Mouse (Mus musculus): ENCODE measurements at regions not wholly inside any gene's neighbourhood (a gene's known extent, or its start where the extent isn't known, plus 50 kb on each side); places are given as distances from the start of the nearest gene placed in this dataset.

DNA sequence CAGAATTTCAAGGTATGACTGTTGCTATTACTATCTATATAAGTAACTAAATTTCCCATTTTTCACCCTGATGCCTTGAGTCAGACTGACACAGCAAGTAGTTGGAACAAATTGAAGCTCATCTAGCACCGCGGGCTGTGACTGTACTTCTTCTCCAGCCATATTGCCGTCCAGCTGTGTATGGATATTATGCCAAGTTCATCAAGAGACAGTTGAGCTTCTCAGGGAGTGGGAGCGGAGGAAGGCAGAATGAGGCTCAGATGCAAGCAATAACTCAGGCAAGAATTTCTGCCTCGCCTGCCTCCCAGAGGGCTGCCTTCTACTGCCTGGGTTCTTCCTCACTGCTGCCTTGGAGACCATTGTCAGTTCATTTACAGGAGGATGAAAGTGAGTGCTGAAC lies 492.6 kb downstream of the Tox3 start:
- no peaks in the 10 kb centered on the region for H3K4me1 ChIP-seq (ENCODE audit: control insufficient read depth in 2 of 2, insufficient read depth in 2 of 2, low read length in 2 of 2)
- no peak overlapping the region for H3K9ac ChIP-seq (ENCODE audit: low read length)
- no peaks in the 10 kb centered on the region for H3K9me3 ChIP-seq (ENCODE audit: control insufficient read depth, low read length)
- no peak overlapping the region for H3K4me2 ChIP-seq (ENCODE audit: low read length)
- H3K36me3 ChIP-seq (ENCODE audit: control insufficient read depth, insufficient read depth, low read length), result no peaks in the 10 kb centered on the region
- 91% methylated on average over 5 of the region's 5 CpGs for WGBS
- no peak for ATAC-seq (ENCODE audit: insufficient number of reproducible peaks, insufficient read depth, low FRiP score, low read depth)
- no peak overlapping the region for H3K27ac ChIP-seq (replicated peaks in 1 of 2; ENCODE audit: control insufficient read depth in 1 of 2, insufficient read depth in 1 of 2, low read depth in 2 of 2, low read length in 2 of 2)
- no peaks in the 10 kb centered on the region for H3K27me3 ChIP-seq (ENCODE audit: control insufficient read depth, insufficient read depth, low read length)
- H3K4me3 ChIP-seq (ENCODE audit: control insufficient read depth in 1 of 2, insufficient read depth in 1 of 2, low read depth in 1 of 2, low read length in 2 of 2), result no peak overlapping the region

- no peaks in the 10 kb centered on the region for H3K27me3 ChIP-seq (ENCODE audit: control insufficient read depth, insufficient read depth, low read length)
- H3K36me3 ChIP-seq (ENCODE audit: control insufficient read depth, insufficient read depth, low read length), result no peaks in the 10 kb centered on the region
- H3K9ac ChIP-seq (ENCODE audit: low read length), result no peak overlapping the region
- 0 out of 4 replicates have a peak, but pooled peaks cover 0 to 3% of the 10 kb centered on the region in 2 experiments for H3K4me1 ChIP-seq (ENCODE audit: control insufficient read depth in 2 of 2, insufficient read depth in 2 of 2, low read length in 2 of 2)
- no peak overlapping the region for H3K4me2 ChIP-seq (ENCODE audit: low read length)
- H3K27ac ChIP-seq (replicated peaks in 1 of 2; ENCODE audit: control insufficient read depth in 1 of 2, insufficient read depth in 1 of 2, low read depth in 2 of 2, low read length in 2 of 2), result peak overlapping the region in 1 of 2 experiments; percentile 22; a peak in 2 of 4 replicates
- no peaks in the 10 kb centered on the region for H3K9me3 ChIP-seq (ENCODE audit: control insufficient read depth, low read length)
- H3K4me3 ChIP-seq (ENCODE audit: control insufficient read depth in 1 of 2, insufficient read depth in 1 of 2, low read depth in 1 of 2, low read length in 2 of 2), result no peak overlapping the region
- WGBS, result 42% methylated on average over 3 of the region's 3 CpGs
- ATAC-seq (ENCODE audit: insufficient number of reproducible peaks, insufficient read depth, low FRiP score, low read depth), result peak; percentile 68; the same call in 1 of the 2 replicates
Measured at GRCm38 (mm10) chr8:89850209-89850796, 497.8 kb downstream of the Tox3 start.

DNA sequence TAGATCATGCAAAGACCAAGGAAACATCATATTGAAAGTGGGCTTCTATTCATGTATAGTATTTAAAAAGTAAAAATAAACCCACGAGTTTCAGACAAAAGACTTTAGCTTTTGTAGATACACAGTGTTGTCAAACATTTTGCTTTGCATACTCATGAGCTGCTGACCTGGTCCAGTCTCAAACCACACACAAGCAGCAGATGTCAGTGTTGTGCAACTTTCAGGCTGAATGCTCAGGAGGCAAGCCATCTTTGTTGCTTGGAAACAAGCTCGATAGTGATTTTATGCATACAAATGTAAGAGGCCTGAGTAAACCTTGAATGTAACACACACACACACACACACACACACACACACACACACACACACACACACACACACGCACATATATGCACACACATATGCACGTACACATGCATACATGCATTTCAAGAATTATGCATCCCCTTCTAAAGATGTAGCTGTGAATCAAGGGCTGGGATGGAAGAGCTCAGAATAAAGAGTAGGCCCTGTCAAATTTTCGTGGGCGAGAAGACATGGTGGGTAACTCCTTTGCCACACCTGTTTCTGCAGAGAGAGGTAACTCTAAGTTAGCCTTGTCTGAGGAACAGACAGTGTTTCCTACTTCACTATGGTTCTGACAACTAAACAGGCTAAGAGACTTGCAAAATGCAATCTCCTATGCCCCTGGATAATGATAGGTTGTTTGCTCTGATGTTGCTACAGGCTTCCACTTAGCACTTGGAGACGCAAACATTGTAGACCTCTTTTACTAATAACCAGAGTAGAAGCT lies 498.5 kb downstream of the Tox3 start:
- no peak overlapping the region for H3K4me3 ChIP-seq (ENCODE audit: control insufficient read depth in 1 of 2, insufficient read depth in 1 of 2, low read depth in 1 of 2, low read length in 2 of 2)
- no peaks in the 10 kb centered on the region for H3K27me3 ChIP-seq (ENCODE audit: control insufficient read depth, insufficient read depth, low read length)
- peak overlapping the region in 1 of 2 experiments; percentile 41; a peak in 2 of 4 replicates for H3K27ac ChIP-seq (replicated peaks in 1 of 2; ENCODE audit: control insufficient read depth in 1 of 2, insufficient read depth in 1 of 2, low read depth in 2 of 2, low read length in 2 of 2)
- H3K4me1 ChIP-seq (ENCODE audit: control insufficient read depth in 2 of 2, insufficient read depth in 2 of 2, low read length in 2 of 2), result 0 out of 4 replicates have a peak, but pooled peaks cover 0 to 3% of the 10 kb centered on the region in 2 experiments
- no peak overlapping the region for H3K4me2 ChIP-seq (ENCODE audit: low read length)
- no peak for ATAC-seq (ENCODE audit: insufficient number of reproducible peaks, insufficient read depth, low FRiP score, low read depth)
- WGBS, result 55% methylated on average over 7 of the region's 7 CpGs
- no peak overlapping the region for H3K9ac ChIP-seq (ENCODE audit: low read length)
- H3K9me3 ChIP-seq (ENCODE audit: control insufficient read depth, low read length), result no peaks in the 10 kb centered on the region
- no peaks in the 10 kb centered on the region for H3K36me3 ChIP-seq (ENCODE audit: control insufficient read depth, insufficient read depth, low read length)

DNA sequence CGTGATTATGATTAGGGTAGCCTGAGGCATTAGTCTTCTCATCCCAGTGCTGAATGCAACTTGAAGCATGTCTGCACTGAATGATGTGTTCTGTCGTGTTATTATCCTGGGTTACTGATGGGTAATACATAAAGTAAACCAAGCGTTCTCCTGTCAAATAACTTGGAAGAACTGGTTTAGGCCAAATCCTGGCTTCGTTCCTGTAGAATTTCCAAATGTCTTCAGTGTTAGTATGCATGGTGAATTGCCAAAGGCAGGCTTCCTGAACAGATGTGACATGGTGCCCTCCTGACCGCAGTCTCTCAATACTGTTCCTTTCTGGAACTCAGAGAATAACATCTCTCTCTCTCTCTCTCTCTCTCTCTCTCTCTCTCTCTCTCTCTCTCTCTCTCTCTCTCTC lies 509.6 kb downstream of the Tox3 start:
- H3K27me3 ChIP-seq (ENCODE audit: control insufficient read depth, insufficient read depth, low read length), result no peaks in the 10 kb centered on the region
- WGBS, result 80% methylated on average over 5 of the region's 5 CpGs
- no peak for ATAC-seq (ENCODE audit: insufficient number of reproducible peaks, insufficient read depth, low FRiP score, low read depth)
- no peaks in the 10 kb centered on the region for H3K36me3 ChIP-seq (ENCODE audit: control insufficient read depth, insufficient read depth, low read length)
- no peak overlapping the region for H3K27ac ChIP-seq (replicated peaks in 1 of 2; ENCODE audit: control insufficient read depth in 1 of 2, insufficient read depth in 1 of 2, low read depth in 2 of 2, low read length in 2 of 2)
- H3K4me2 ChIP-seq (ENCODE audit: low read length), result no peak overlapping the region
- H3K4me3 ChIP-seq (ENCODE audit: control insufficient read depth in 1 of 2, insufficient read depth in 1 of 2, low read depth in 1 of 2, low read length in 2 of 2), result no peak overlapping the region
- H3K4me1 ChIP-seq (ENCODE audit: control insufficient read depth in 2 of 2, insufficient read depth in 2 of 2, low read length in 2 of 2), result no peaks in the 10 kb centered on the region
- no peak overlapping the region for H3K9ac ChIP-seq (ENCODE audit: low read length)
- no peaks in the 10 kb centered on the region for H3K9me3 ChIP-seq (ENCODE audit: control insufficient read depth, low read length)

GRCm38 (mm10) chr8:89833715-89834114 lies 514.4 kb downstream of the Tox3 start:
- H3K27ac ChIP-seq (replicated peaks in 1 of 2; ENCODE audit: control insufficient read depth in 1 of 2, insufficient read depth in 1 of 2, low read depth in 2 of 2, low read length in 2 of 2), result no peak overlapping the region
- H3K4me1 ChIP-seq (ENCODE audit: control insufficient read depth in 2 of 2, insufficient read depth in 2 of 2, low read length in 2 of 2), result no peaks in the 10 kb centered on the region
- peaks cover 5% of the 10 kb centered on the region; the same call in 1 of the 2 replicates for H3K9me3 ChIP-seq (ENCODE audit: control insufficient read depth, low read length)
- H3K4me3 ChIP-seq (ENCODE audit: control insufficient read depth in 1 of 2, insufficient read depth in 1 of 2, low read depth in 1 of 2, low read length in 2 of 2), result no peak overlapping the region
- no peaks in the 10 kb centered on the region for H3K36me3 ChIP-seq (ENCODE audit: control insufficient read depth, insufficient read depth, low read length)
- ATAC-seq (ENCODE audit: insufficient number of reproducible peaks, insufficient read depth, low FRiP score, low read depth), result no peak
- H3K4me2 ChIP-seq (ENCODE audit: low read length), result no peak overlapping the region
- no peaks in the 10 kb centered on the region for H3K27me3 ChIP-seq (ENCODE audit: control insufficient read depth, insufficient read depth, low read length)
- H3K9ac ChIP-seq (ENCODE audit: low read length), result no peak overlapping the region
- WGBS, result 65% methylated on average over 4 of the region's 4 CpGs

- Histone ChIP-seq H3K9ac (ENCODE audit: low read length) (no peak overlapping the region), H3K4me3 (ENCODE audit: control insufficient read depth in 1 of 2, insufficient read depth in 1 of 2, low read depth in 1 of 2, low read length in 2 of 2) (no peak overlapping the region), H3K27ac (replicated peaks in 1 of 2; ENCODE audit: control insufficient read depth in 1 of 2, insufficient read depth in 1 of 2, low read depth in 2 of 2, low read length in 2 of 2) (no peak overlapping the region), H3K4me1 (ENCODE audit: control insufficient read depth in 2 of 2, insufficient read depth in 2 of 2, low read length in 2 of 2) (no peaks in the 10 kb centered on the region), H3K4me2 (ENCODE audit: low read length) (no peak overlapping the region), H3K27me3 (ENCODE audit: control insufficient read depth, insufficient read depth, low read length) (no peaks in the 10 kb centered on the region), H3K9me3 (ENCODE audit: control insufficient read depth, low read length) (no peaks in the 10 kb centered on the region), H3K36me3 (ENCODE audit: control insufficient read depth, insufficient read depth, low read length) (no peaks in the 10 kb centered on the region)
- no peak for ATAC-seq (ENCODE audit: insufficient number of reproducible peaks, insufficient read depth, low FRiP score, low read depth)
- 33% methylated on average over 3 of the region's 3 CpGs for WGBS
Measured at GRCm38 (mm10) chr8:89824586-89824985, 523.6 kb downstream of the Tox3 start.

GRCm38 (mm10) chr8:89823631-89824030 lies 524.5 kb downstream of the Tox3 start:
- Histone ChIP-seq H3K4me3 (ENCODE audit: control insufficient read depth in 1 of 2, insufficient read depth in 1 of 2, low read depth in 1 of 2, low read length in 2 of 2) (no peak overlapping the region), H3K4me2 (ENCODE audit: low read length) (no peak overlapping the region), H3K4me1 (ENCODE audit: control insufficient read depth in 2 of 2, insufficient read depth in 2 of 2, low read length in 2 of 2) (no peaks in the 10 kb centered on the region), H3K9ac (ENCODE audit: low read length) (no peak overlapping the region), H3K27me3 (ENCODE audit: control insufficient read depth, insufficient read depth, low read length) (no peaks in the 10 kb centered on the region), H3K36me3 (ENCODE audit: control insufficient read depth, insufficient read depth, low read length) (no peaks in the 10 kb centered on the region), H3K27ac (replicated peaks in 1 of 2; ENCODE audit: control insufficient read depth in 1 of 2, insufficient read depth in 1 of 2, low read depth in 2 of 2, low read length in 2 of 2) (no peak overlapping the region), H3K9me3 (ENCODE audit: control insufficient read depth, low read length) (no peaks in the 10 kb centered on the region)
- ATAC-seq (ENCODE audit: insufficient number of reproducible peaks, insufficient read depth, low FRiP score, low read depth), result no peak
